ENCODE assay signal across 24 mouse cellular contexts in genomic region chr7:130982881-130983280, GRCm38 (mm10). TPM values are rescaled to one million over a fixed set of nuclear protein-coding genes. Genes with fewer than 3 reads are reported as not detected.
DNase-seq lines count a peak whose midpoint lies in the region; ATAC-seq and TF ChIP-seq lines count a peak whose summit lies in the region.
"Had no signal": no experiment of that assay in that cellular context is flagged by ENCODE, and none has a peak within 500 bp of the region (broad histone marks: within the 10 kb centered on the region; RNA-seq: fewer than 3 reads in every experiment).

No protein-coding gene starts in this region.

- H3K9ac ChIP-seq in forebrain, postnatal 0 days, result no peak overlapping the region
- no peak overlapping the region for H3K9ac ChIP-seq in ES-E14 (ENCODE audit: insufficient read depth, low read depth, low read length, poor library complexity, severe bottlenecking)
- H3K9ac ChIP-seq in hindbrain, embryonic 12.5 days, result no peak overlapping the region
- no peak overlapping the region for H3K9ac ChIP-seq in midbrain, embryonic 14.5 days (replicated peaks; ENCODE audit: low read length)
- H3K9ac ChIP-seq: liver, embryonic 13.5 days; midbrain, embryonic 12.5 days had no signal

- H3K4me1 ChIP-seq in forebrain, postnatal 0 days (ENCODE audit: insufficient read depth), result no peaks in the 10 kb centered on the region
- H3K4me1 ChIP-seq in forebrain, embryonic 10.5 days, result peaks cover 18% of the 10 kb centered on the region
- peaks cover 0 to 11% of the 10 kb centered on the region in 2 experiments; a peak in 3 of 4 replicates for H3K4me1 ChIP-seq in ES-E14 (ENCODE audit: control insufficient read depth in 2 of 2, insufficient read depth in 2 of 2, low read length in 2 of 2, poor library complexity in 1 of 2)
- peaks cover 23% of the 10 kb centered on the region for H3K4me1 ChIP-seq in limb, embryonic 10.5 days
- H3K4me1 ChIP-seq in hindbrain, embryonic 12.5 days, result peaks cover 5% of the 10 kb centered on the region; the same call in 1 of the 2 replicates
- peaks cover 2% of the 10 kb centered on the region; the same call in 1 of the 2 replicates for H3K4me1 ChIP-seq in midbrain, embryonic 14.5 days (ENCODE audit: control insufficient read depth, insufficient read depth, low read length)
- H3K4me1 ChIP-seq: liver, embryonic 13.5 days had no signal

- no peak overlapping the region for H3K4me3 ChIP-seq in forebrain, postnatal 0 days (ENCODE audit: low read depth, low read length)
- H3K4me3 ChIP-seq in forebrain, embryonic 10.5 days, result no peak overlapping the region
- no peak overlapping the region for H3K4me3 ChIP-seq in layer of hippocampus, adult 2 months
- no peak overlapping the region for H3K4me3 ChIP-seq in ES-E14 (ENCODE audit: insufficient read depth in 1 of 2, low read depth in 1 of 2, low read length in 2 of 2, poor library complexity in 1 of 2, severe bottlenecking in 1 of 2)
- no peak overlapping the region for H3K4me3 ChIP-seq in limb, embryonic 10.5 days
- no peak overlapping the region for H3K4me3 ChIP-seq in hindbrain, embryonic 12.5 days
- no peak overlapping the region for H3K4me3 ChIP-seq in midbrain, embryonic 14.5 days (replicated peaks; ENCODE audit: low read depth, low read length)
- H3K4me3 ChIP-seq: heart, adult 2 months; left cerebral cortex, adult 2 months; liver, embryonic 13.5 days; midbrain, embryonic 12.5 days had no signal

- H3K4me2 ChIP-seq in forebrain, postnatal 0 days (ENCODE audit: low read depth), result no peak overlapping the region
- no peak overlapping the region for H3K4me2 ChIP-seq in hindbrain, embryonic 12.5 days (replicated peaks)
- no peak overlapping the region for H3K4me2 ChIP-seq in midbrain, embryonic 14.5 days (ENCODE audit: low read length)
- H3K4me2 ChIP-seq: liver, embryonic 13.5 days; midbrain, embryonic 12.5 days had no signal

- H3K27ac ChIP-seq in forebrain, postnatal 0 days (ENCODE audit: low read depth, low read length), result no peak overlapping the region
- no peak overlapping the region for H3K27ac ChIP-seq in forebrain, embryonic 10.5 days
- no peak overlapping the region for H3K27ac ChIP-seq in layer of hippocampus, adult 2 months
- peak overlapping the region; percentile 71; the same call in 1 of the 2 replicates for H3K27ac ChIP-seq in ES-E14 (ENCODE audit: insufficient read depth, low read depth, low read length, poor library complexity, severe bottlenecking)
- 0 out of 2 replicates have a peak overlapping the region, but pooled peaks have one; percentile 53 for H3K27ac ChIP-seq in limb, embryonic 10.5 days
- H3K27ac ChIP-seq in hindbrain, embryonic 12.5 days, result no peak overlapping the region
- H3K27ac ChIP-seq in midbrain, embryonic 14.5 days (replicated peaks; ENCODE audit: low read depth, low read length), result no peak overlapping the region
- H3K27ac ChIP-seq: heart, adult 2 months; left cerebral cortex, adult 2 months; liver, embryonic 13.5 days; macrophage; midbrain, embryonic 12.5 days had no signal

- H3K36me3 ChIP-seq in forebrain, postnatal 0 days (ENCODE audit: insufficient read depth), result no peaks in the 10 kb centered on the region
- no peaks in the 10 kb centered on the region for H3K36me3 ChIP-seq in forebrain, embryonic 10.5 days (replicated peaks)
- no peaks in the 10 kb centered on the region for H3K36me3 ChIP-seq in ES-E14 (ENCODE audit: control insufficient read depth, insufficient read depth, low read length, poor library complexity, severe bottlenecking)
- no peaks in the 10 kb centered on the region for H3K36me3 ChIP-seq in limb, embryonic 10.5 days
- H3K36me3 ChIP-seq in hindbrain, embryonic 12.5 days, result no peaks in the 10 kb centered on the region
- H3K36me3 ChIP-seq in midbrain, embryonic 14.5 days (ENCODE audit: control insufficient read depth, insufficient read depth, low read length), result no peaks in the 10 kb centered on the region
- H3K36me3 ChIP-seq: liver, embryonic 13.5 days; midbrain, embryonic 12.5 days had no signal

- in situ Hi-C loops in ES-E14 (cut with MboI; ENCODE audit: low sequenced_read_pairs in 2 of 2, unreplicated experiment in 2 of 2), result no loop called here

- 54% methylated on average over 3 of the region's 3 CpGs for WGBS in forebrain, postnatal 0 days
- 72% methylated on average over 3 of the region's 3 CpGs for WGBS in forebrain, embryonic 10.5 days
- 77% methylated on average over 3 of the region's 3 CpGs for WGBS in limb, embryonic 10.5 days
- 79% methylated on average over 3 of the region's 3 CpGs for WGBS in hindbrain, embryonic 12.5 days
- 71% methylated on average over 3 of the region's 3 CpGs for WGBS in midbrain, embryonic 14.5 days

- no peak for DNase-seq in forebrain, postnatal 0 days
- no peak for DNase-seq in forebrain, embryonic 10.5 days (ENCODE audit: extremely low spot score, low spot score)
- no peak for DNase-seq in layer of hippocampus, adult 2 months (ENCODE audit: low spot score in 2 of 2)
- DNase-seq in layer of hippocampus, postnatal 36 days, result no peak
- peak; percentile 33 for DNase-seq in ES-E14 (ENCODE audit: low read depth, low spot score)
- DNase-seq in limb, embryonic 10.5 days (ENCODE audit: low spot score), result no peak
- no peak for DNase-seq in midbrain, embryonic 14.5 days
- DNase-seq: adrenal gland, adult 2 months; cerebellum, adult 11 months; cerebellum, postnatal 25 days; heart, adult 2 months; liver, embryonic 13.5 days; right cerebral cortex, postnatal 14 days had no signal

- H3K27me3 ChIP-seq in forebrain, postnatal 0 days (ENCODE audit: insufficient read depth, low read length), result no peaks in the 10 kb centered on the region; the same call in 1 of the 2 replicates
- H3K27me3 ChIP-seq in forebrain, embryonic 10.5 days (ENCODE audit: poor library complexity, severe bottlenecking), result no peaks in the 10 kb centered on the region
- H3K27me3 ChIP-seq in limb, embryonic 10.5 days (ENCODE audit: low read depth, poor library complexity, severe bottlenecking), result no peaks in the 10 kb centered on the region
- H3K27me3 ChIP-seq in hindbrain, embryonic 12.5 days, result no peaks in the 10 kb centered on the region
- no peaks in the 10 kb centered on the region for H3K27me3 ChIP-seq in midbrain, embryonic 14.5 days (ENCODE audit: control insufficient read depth, insufficient read depth, low read length)
- H3K27me3 ChIP-seq: liver, embryonic 13.5 days had no signal

- H3K9me3 ChIP-seq in forebrain, postnatal 0 days (ENCODE audit: low read length), result no peaks in the 10 kb centered on the region
- H3K9me3 ChIP-seq in forebrain, embryonic 10.5 days, result no peaks in the 10 kb centered on the region
- H3K9me3 ChIP-seq in ES-E14 (ENCODE audit: control insufficient read depth, insufficient read depth, low read depth, low read length), result no peaks in the 10 kb centered on the region
- H3K9me3 ChIP-seq in limb, embryonic 10.5 days (replicated peaks), result no peaks in the 10 kb centered on the region
- H3K9me3 ChIP-seq in hindbrain, embryonic 12.5 days (replicated peaks), result no peaks in the 10 kb centered on the region
- H3K9me3 ChIP-seq in midbrain, embryonic 14.5 days (ENCODE audit: control insufficient read depth, low read length), result no peaks in the 10 kb centered on the region
- H3K9me3 ChIP-seq: liver, embryonic 13.5 days; midbrain, embryonic 12.5 days had no signal

- TF ChIP-seq CTCF in forebrain, postnatal 0 days (IDR thresholded peaks at IDR 0.05; ENCODE audit: low read depth), result peak; percentile 25; the same call in 1 of the 2 replicates
- TF ChIP-seq CTCF in layer of hippocampus, adult 2 months (conservative IDR thresholded peaks at IDR 0.05), result peak; percentile 28

- ATAC-seq in forebrain, postnatal 0 days, result peak; percentile 51; the same call in 1 of the 2 replicates
- ATAC-seq in hindbrain, embryonic 12.5 days (ENCODE audit: low FRiP score), result no peak
- no peak for ATAC-seq in midbrain, embryonic 14.5 days (ENCODE audit: low FRiP score, low TSS enrichment)

TF ChIP-seq in ES-E14, 5 proteins besides CTCF, POLR2A, EP300 and RAD21:
- TF ChIP-seq HCFC1 (IDR thresholded peaks at IDR 0.05; ENCODE audit: borderline replicate concordance, insufficient read depth, low read length) (no peak), MAFK (IDR thresholded peaks at IDR 0.05; ENCODE audit: insufficient read depth, low read depth, low read length) (no peak), ZNF384 (IDR thresholded peaks at IDR 0.05; ENCODE audit: low read depth, low read length) (no peak)

RNA-seq across cellular contexts. Expression of gene Htra1, which starts 47.0 kb away (rescaled TPM):
- 30.4 and 36.2 TPM in 2 replicates for total RNA-seq in forebrain, postnatal 0 days (2014; rRNA removed)
- 31.7 and 37.3 TPM in 2 replicates for polyA plus RNA-seq in forebrain, postnatal 0 days (2015; fragmentation: Nextera tagmentation; extraction: Ambion mirVana)
- 1.4 and 2.1 TPM in 2 replicates for polyA plus RNA-seq in forebrain, embryonic 10.5 days (2016; fragmentation: Nextera tagmentation; extraction: Ambion mirVana)
- total RNA-seq in layer of hippocampus, adult 2 months (2021), result 100 to 1,000 TPM; 239 to 255 TPM
- 100 to 1,000 TPM; 221 to 291 TPM for total RNA-seq in layer of hippocampus, postnatal 36 days (2021)
- total RNA-seq in ES-E14 (2012; rRNA removed), result 76.9 and 96.3 TPM in 2 replicates
- 3.0 and 5.1 TPM in 2 replicates for polyA plus RNA-seq in limb, embryonic 10.5 days (2016; fragmentation: Nextera tagmentation; extraction: Ambion mirVana)
- polyA plus RNA-seq in hindbrain, embryonic 12.5 days (2016; fragmentation: Nextera tagmentation; extraction: Ambion mirVana), result 19.0 and 23.8 TPM in 2 replicates
- 6.9 and 12.7 TPM in 2 replicates for polyA plus RNA-seq in midbrain, embryonic 14.5 days (2014; fragmentation: Nextera tagmentation; extraction: Ambion mirVana)
- total RNA-seq: CH12.LX; hematopoietic stem cell, adult 5-6 weeks had no signal

RNA-seq across cellular contexts. Expression of gene Dmbt1, which starts 49.0 kb away (rescaled TPM):
- total RNA-seq in forebrain, postnatal 0 days (2014; rRNA removed), result not detected in 2 replicates
- polyA plus RNA-seq in forebrain, postnatal 0 days (2015; fragmentation: Nextera tagmentation; extraction: Ambion mirVana), result not detected in 2 replicates
- not detected in 2 replicates for polyA plus RNA-seq in forebrain, embryonic 10.5 days (2016; fragmentation: Nextera tagmentation; extraction: Ambion mirVana)
- total RNA-seq in layer of hippocampus, adult 2 months (2021), result not detected
- not detected for total RNA-seq in layer of hippocampus, postnatal 36 days (2021)
- total RNA-seq in ES-E14 (2012; rRNA removed), result 0.27 TPM in 1 of 2 replicates, not detected in the other
- not detected in 2 replicates for polyA plus RNA-seq in limb, embryonic 10.5 days (2016; fragmentation: Nextera tagmentation; extraction: Ambion mirVana)
- polyA plus RNA-seq in hindbrain, embryonic 12.5 days (2016; fragmentation: Nextera tagmentation; extraction: Ambion mirVana), result not detected in 2 replicates
- polyA plus RNA-seq in midbrain, embryonic 14.5 days (2014; fragmentation: Nextera tagmentation; extraction: Ambion mirVana), result not detected in 2 replicates
- total RNA-seq: CH12.LX; gastrocnemius, adult 8-10 months; heart, adult 2 months; hematopoietic stem cell, adult 5-6 weeks; layer of hippocampus, adult 18-20 months; left cerebral cortex, adult 2 months had no signal
- polyA plus RNA-seq: adrenal gland, adult 2 months; kidney, embryonic 14.5 days; limb, embryonic 11.5 days; liver, embryonic 13.5 days; macrophage; midbrain, embryonic 12.5 days; neural tube, embryonic 14.5 days had no signal

Comparison
In these comparisons a context has a peak if more than half of its experiments do, and no peak if none do; other contexts are left out.
1. H3K27ac ChIP-seq: peak in ES-E14 (single experiment) and limb, embryonic 10.5 days (single experiment); none in forebrain, postnatal 0 days (single experiment), forebrain, embryonic 10.5 days (single experiment), layer of hippocampus, adult 2 months (single experiment), hindbrain, embryonic 12.5 days (single experiment) and midbrain, embryonic 14.5 days (single experiment).